Mouse (Mus musculus): ENCODE measurements around the gene Morn4.

Gene Morn4

DNA sequence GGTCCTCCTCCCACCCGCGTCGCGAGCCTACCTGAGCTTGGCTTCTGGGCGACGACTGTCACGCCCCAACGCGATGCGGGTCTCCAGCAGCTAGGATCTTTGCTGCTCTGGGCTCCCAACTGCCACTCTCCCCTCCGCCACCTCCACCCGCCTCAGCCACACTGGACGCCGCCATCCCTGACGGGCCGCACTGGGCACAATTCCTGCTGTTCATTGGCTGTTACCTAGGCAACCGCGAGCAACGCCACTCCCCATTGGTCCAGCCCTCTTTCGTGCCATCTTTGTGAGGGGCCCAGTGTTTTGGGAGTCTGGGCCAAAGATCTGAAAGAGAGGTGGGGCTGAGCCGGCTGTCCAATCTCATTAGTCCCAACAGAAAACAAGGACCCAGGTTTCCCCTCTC, at the start of gene Morn4:
Morn4 (minus strand) TSS at position 192 of the 400 bp plus-strand sequence.
- peak; percentile 90 to 92 for DNase-seq (ENCODE audit: low spot score in 2 of 2)

- DNase-seq (ENCODE audit: low spot score in 2 of 2), result no peak
Measured at GRCm38 (mm10) chr19:42135070-42135469, 48.9 kb upstream of the Morn4 start.

DNA sequence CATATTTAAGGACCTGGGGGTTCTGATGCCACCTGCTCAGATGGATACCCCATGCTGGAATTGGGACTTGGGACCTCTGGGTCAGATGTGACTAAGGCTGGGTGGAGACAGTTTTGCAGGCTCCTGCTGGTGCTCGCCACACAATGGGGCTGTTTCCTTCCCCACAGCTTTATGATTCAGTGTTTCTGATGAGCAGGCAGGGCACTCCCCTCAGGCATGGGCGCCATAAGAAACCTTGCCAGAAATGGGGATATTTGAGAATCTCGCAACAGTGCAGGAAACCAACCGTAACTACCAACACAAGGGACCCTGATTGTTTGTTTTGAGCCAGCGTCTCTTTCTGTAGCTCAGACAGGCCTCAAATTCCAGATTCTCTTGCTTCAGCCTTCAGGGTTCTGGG, 44.9 kb upstream of the Morn4 start:
- DNase-seq (ENCODE audit: low spot score in 2 of 2), result no peak

- no peak for DNase-seq (ENCODE audit: low spot score in 2 of 2)
Measured at GRCm38 (mm10) chr19:42130294-42130606, 44.1 kb upstream of the Morn4 start.

DNA sequence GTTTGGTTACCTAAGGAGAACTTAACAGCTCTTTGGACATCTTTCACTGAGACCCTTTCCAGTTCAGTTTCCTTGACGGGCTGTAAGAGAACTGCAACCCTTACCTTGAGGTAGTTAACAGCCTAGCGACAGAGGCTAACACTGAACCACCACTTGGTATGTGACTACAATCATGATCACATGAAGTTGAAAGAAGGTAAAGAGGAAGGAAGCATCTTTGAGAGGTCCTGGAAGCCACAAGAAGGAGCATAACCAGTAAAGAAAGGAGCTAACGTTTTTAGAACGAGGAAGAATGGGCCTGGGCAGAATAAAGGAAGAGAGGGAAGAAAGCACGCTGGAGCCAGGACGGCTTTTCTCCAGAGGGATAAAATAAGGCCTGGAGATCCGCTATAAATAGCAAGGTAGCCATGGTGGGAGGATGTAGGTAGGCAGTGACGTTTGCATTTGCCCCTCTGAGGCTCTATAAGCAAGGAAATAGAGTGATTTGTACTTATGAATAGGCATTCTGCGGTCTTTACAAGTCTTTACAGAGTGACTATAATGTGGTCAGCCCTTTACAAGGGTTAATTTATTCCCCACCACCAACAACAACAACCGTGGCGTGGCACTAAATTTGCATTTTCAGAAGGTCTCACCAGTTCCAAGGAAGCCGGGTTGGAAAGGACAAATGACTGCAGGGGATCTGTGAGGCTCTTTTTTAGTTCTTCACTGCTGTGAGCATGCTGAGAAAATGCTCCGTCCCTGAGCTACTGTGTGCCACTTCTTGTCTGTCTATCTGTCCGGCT, 43.5 kb upstream of the Morn4 start:
- no peak for DNase-seq (ENCODE audit: low spot score in 2 of 2)

DNA sequence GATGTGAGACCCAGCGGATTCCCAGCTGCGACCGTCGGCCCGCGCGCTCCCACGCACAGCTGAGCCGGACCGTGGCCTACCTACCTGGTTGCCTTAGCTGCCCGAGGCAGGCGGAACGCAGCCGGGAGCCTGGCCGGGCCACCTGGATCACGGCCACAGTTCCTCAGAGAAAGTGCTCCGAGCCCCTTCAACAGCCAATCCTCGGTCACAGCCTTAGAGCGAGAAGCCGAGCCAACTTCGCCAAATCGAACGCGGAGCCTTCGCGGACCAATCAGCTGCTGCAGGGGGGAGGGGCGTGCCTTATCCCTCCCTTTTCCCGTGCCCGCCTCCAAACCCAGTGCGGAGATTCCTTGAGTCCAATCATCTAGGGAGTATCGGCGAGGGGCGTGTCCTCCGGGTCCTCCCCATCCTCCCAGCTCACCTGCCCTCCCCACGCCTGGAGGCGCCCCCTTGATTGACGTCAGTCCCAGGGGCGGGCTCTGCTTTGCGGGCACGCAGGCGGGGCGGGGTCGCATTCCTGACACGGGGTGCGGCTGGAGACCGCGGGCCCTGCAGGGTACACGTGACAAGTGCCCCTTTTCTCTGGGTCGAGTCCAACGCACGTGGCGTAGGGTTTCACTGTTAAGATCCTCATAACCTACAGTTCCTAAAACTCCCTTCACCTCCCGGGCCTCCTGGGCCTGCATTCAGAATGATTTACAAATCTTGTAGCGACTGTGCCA, 42.8 kb upstream of the Morn4 start, which contains the start of gene Avpi1:
Avpi1 (minus strand) TSS at position 273 of the 722 bp plus-strand sequence.
- peak; percentile 97 to 98 for DNase-seq (ENCODE audit: low spot score in 2 of 2)

DNA sequence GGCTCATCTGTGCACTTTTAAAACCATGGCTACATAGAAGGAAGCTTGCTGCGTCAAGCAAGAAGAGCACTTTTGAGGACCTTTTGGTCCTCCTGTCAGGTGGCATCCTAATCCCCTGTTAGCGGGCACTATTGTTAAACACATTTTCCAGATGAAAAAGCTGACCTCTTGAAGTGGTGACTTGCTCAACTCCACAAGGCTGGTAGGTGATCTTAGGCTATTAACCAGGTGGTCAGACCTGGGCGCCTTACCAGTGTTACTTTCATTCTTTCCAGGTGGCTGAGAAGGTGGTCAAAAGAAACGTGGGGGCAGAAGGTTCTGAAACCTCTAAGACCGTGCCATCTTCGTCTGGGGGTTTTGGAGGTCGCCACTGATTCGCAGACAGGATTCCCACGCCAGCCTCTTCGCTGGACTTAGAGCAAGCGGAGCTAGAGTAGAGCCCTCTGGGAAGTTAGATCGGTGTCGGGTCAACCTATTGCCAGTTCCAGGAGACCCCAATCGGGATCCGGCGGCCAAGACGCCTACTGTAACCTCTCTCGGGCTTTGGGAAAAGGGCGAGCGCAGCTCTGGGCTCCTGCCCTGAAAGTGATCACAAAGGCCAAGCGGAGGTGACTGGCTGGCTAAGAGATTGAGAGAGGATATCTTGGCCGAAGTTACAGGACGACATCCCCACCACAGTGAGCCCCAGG, 42.0 kb upstream of the Morn4 start:
- DNase-seq (ENCODE audit: low spot score in 2 of 2), result no peak

DNA sequence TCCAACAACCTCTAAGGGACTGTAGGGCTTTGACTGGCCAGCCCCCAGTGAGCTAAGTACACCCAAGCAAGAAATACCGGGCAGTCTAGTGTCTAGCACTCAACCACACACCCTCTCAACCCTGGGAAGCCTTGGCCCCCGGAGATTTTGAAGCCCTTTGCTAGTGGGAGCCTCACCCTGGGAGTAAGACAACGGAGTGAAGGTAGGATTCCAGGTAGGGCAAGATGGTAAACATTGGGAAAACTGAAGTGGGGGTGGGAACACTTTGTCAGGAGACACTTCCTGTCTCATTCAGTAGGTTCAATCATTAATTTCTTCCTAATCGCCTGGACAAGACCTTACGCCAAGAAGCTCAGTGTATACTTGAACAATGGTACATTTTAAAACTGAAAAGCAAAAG, 40.9 kb upstream of the Morn4 start:
- DNase-seq (ENCODE audit: low spot score in 2 of 2), result no peak

GRCm38 (mm10) chr19:42126219-42126605, 40.1 kb upstream of the Morn4 start:
- no peak for DNase-seq (ENCODE audit: low spot score in 2 of 2)

- DNase-seq (ENCODE audit: low spot score in 2 of 2), result no peak
Measured at GRCm38 (mm10) chr19:42125501-42126218, 39.5 kb upstream of the Morn4 start.

DNA sequence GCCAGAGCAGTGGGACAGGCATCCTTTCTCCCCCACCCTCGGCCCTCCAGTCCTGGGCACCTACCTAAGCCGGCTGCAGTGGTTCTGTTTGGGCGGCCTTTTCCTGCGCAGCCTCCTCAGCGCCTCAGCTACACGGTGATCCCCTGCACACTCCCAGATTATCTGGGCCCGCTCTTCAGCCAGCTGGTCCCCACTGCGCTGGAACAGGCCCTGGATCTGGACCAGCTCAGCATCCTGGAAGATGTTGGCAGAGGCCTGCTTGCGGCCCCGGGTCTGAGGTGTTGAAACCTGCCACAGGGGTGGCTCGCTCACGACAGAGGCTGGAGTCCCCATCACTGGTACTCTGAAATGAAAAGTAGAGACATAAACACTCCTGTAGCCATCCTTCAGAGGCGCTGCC, 38.5 kb upstream of the Morn4 start:
- DNase-seq (ENCODE audit: low spot score in 2 of 2), result no peak

- DNase-seq (ENCODE audit: low spot score in 2 of 2), result no peak
Measured at GRCm38 (mm10) chr19:42120451-42120850, 34.3 kb upstream of the Morn4 start.

- no peak for DNase-seq (ENCODE audit: low spot score in 2 of 2)
Measured at GRCm38 (mm10) chr19:42118596-42118995, 32.4 kb upstream of the Morn4 start.

- no peak for DNase-seq (ENCODE audit: low spot score in 2 of 2)
Measured at GRCm38 (mm10) chr19:42118142-42118541, 32.0 kb upstream of the Morn4 start.

- no peak for DNase-seq (ENCODE audit: low spot score in 2 of 2)
Measured at GRCm38 (mm10) chr19:42115783-42116335, 29.7 kb upstream of the Morn4 start.

- DNase-seq (ENCODE audit: low spot score in 2 of 2), result no peak
Measured at GRCm38 (mm10) chr19:42104681-42105080, 18.5 kb upstream of the Morn4 start.

- DNase-seq (ENCODE audit: low spot score in 2 of 2), result no peak
Measured at GRCm38 (mm10) chr19:42099406-42099805, 13.2 kb upstream of the Morn4 start.

DNA sequence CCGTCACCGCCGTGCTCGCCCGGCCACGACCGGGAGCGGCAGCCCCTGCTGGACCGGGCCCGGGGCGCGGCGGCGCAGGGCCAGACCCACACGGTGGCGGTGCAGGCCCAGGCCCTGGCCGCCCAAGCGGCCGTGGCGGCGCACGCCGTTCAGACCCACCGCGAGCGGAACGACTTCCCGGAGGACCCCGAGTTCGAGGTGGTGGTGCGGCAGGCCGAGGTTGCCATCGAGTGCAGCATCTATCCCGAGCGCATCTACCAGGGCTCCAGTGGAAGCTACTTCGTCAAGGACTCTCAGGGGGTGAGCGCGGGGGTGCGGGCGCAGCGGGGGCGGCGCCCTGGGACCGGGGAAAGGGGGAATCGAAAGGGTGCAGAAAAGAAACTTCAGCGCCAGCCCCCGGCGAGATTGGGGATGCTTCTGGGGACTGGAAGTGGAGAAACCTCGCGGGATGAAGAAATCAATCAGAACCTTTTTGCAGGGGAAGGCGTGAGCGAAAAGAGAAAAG, 4.5 kb upstream of the Morn4 start:
- no peak for DNase-seq (ENCODE audit: low spot score in 2 of 2)

- peak; percentile 99 for DNase-seq (ENCODE audit: low spot score in 2 of 2)
Measured at GRCm38 (mm10) chr19:42089748-42090595, 3.8 kb upstream of the Morn4 start, which contains the start of gene Pi4k2a. Gene Pi4k2a (plus strand): TSS chr19:42090470.

- DNase-seq (ENCODE audit: low spot score in 2 of 2), result peak; percentile 47 to 51
Measured at GRCm38 (mm10) chr19:42089103-42089747, 3.1 kb upstream of the Morn4 start.
